Mouse (Mus musculus): Measurements from ENCODE around the gene Cpne4. TPM values are rescaled to one million over a fixed set of nuclear protein-coding genes. Genes with fewer than 3 reads are reported as not detected.

The Cpne4 gene
- polyA plus RNA-seq, 1 experiment from 2014 or later, result not detected

GRCm38 (mm10) chr9:105080246-105080645, 533.2 kb downstream of the Cpne4 start:
- Histone ChIP-seq H3K4me1 (no peaks in the 10 kb centered on the region), H3K36me3 (peaks cover 27% of the 10 kb centered on the region), H3K27ac (no peak overlapping the region), H3K9me3 (replicated peaks) (no peaks in the 10 kb centered on the region), H3K27me3 (ENCODE audit: low read depth, poor library complexity, severe bottlenecking) (no peaks in the 10 kb centered on the region), H3K4me3 (no peak overlapping the region)
- WGBS, result 91% methylated on average over 3 of the region's 3 CpGs
- no peak for DNase-seq (ENCODE audit: low spot score)

Small RNA genes within 50 kb of the gene (microRNA-seq; reads per million reads assigned to microRNA genes)
- gene Gm23391, result not detected

Other genes starting within 250 kb of the Cpne4 start
- 1.5 TPM in 2 replicates for gene Acpp, start 209.5 kb upstream of the Cpne4 start, polyA plus RNA-seq (2016; fragmentation: Nextera tagmentation; extraction: Ambion mirVana)